Mouse (Mus musculus) layer of hippocampus, postnatal 14 days (tissue): Measurements from ENCODE around the gene Krt39. TPM values are rescaled to one million over a fixed set of nuclear protein-coding genes. Genes with fewer than 3 reads are reported as not detected.

Source experiments
- DNase-seq, 2 experiments: peaks; one replicate each; pipeline ENCODE4 v3.0.0; 2021 to 2022; ENCODE audit warnings: low spot score in 2 of 2, mixed read lengths in 1 of 2
- long read RNA-seq, 2 experiments: library from polyadenylated mRNA; stranded (forward); transcript quantifications; one replicate each; pipeline ENCODE4 v2.0.0; 2021
- total RNA-seq, 2 experiments: library from RNA; stranded (reverse); gene quantifications; 2 replicates each; pipeline ENCODE4 v1.2.3; 2021

The Krt39 gene
- total RNA-seq: not detected
- long read RNA-seq, experiment 1: 0 reads
- long read RNA-seq, experiment 2: 0 reads

GRCm38 (mm10) chr11:99521288-99521860, at the start of gene Krt39:
Gene Krt39, minus strand, starts transcription at chr11:99521338.
- DNase-seq: no peak

- DNase-seq: no peak
Observed at GRCm38 (mm10) chr11:99566530-99566929, 45.4 kb upstream of the Krt39 start, which contains the start of gene Krtap3-1. Gene Krtap3-1, minus strand, starts transcription at chr11:99566630.

GRCm38 (mm10) chr11:99562580-99562979, 41.4 kb upstream of the Krt39 start:
- DNase-seq: no peak

GRCm38 (mm10) chr11:99559366-99559765, 38.2 kb upstream of the Krt39 start, which contains the start of gene Gm11939:
Gene Gm11939, minus strand, starts transcription at chr11:99559466.
- no peak for DNase-seq

- DNase-seq: no peak
Observed at GRCm38 (mm10) chr11:99557976-99558745, 37.0 kb upstream of the Krt39 start.

- no peak for DNase-seq
Observed at GRCm38 (mm10) chr11:99556753-99557152, 35.6 kb upstream of the Krt39 start, which contains the start of gene Krtap3-2. Gene Krtap3-2, minus strand, starts transcription at chr11:99556853.

GRCm38 (mm10) chr11:99556195-99556594, 35.1 kb upstream of the Krt39 start:
- DNase-seq: no peak

GRCm38 (mm10) chr11:99550765-99551164, 29.6 kb upstream of the Krt39 start, which contains the start of gene Krtap3-3:
Gene Krtap3-3, minus strand, starts transcription at chr11:99550865.
- no peak for DNase-seq

- DNase-seq: no peak
Observed at GRCm38 (mm10) chr11:99547892-99548291, 26.8 kb upstream of the Krt39 start.

GRCm38 (mm10) chr11:99539721-99540120, 18.6 kb upstream of the Krt39 start:
- peak; percentile 16 to 26 for DNase-seq

- DNase-seq: no peak
Observed at GRCm38 (mm10) chr11:99514098-99514497, 7.0 kb downstream of the Krt39 start.

- no peak for DNase-seq
Observed at GRCm38 (mm10) chr11:99500095-99500805, 20.9 kb downstream of the Krt39 start.

GRCm38 (mm10) chr11:99496460-99496859, 24.7 kb downstream of the Krt39 start:
- no peak for DNase-seq

- no peak for DNase-seq
Observed at GRCm38 (mm10) chr11:99494741-99495140, 26.4 kb downstream of the Krt39 start.

GRCm38 (mm10) chr11:99493574-99493850, 27.6 kb downstream of the Krt39 start:
- DNase-seq: no peak

- DNase-seq: no peak
Observed at GRCm38 (mm10) chr11:99492733-99493573, 28.2 kb downstream of the Krt39 start, which contains the start of gene Krt23. Gene Krt23, minus strand, starts transcription at chr11:99493137.

- no peak for DNase-seq
Observed at GRCm38 (mm10) chr11:99491040-99491439, 30.1 kb downstream of the Krt39 start.

GRCm38 (mm10) chr11:99490624-99491023, 30.5 kb downstream of the Krt39 start:
- DNase-seq: no peak

GRCm38 (mm10) chr11:99489233-99489632, 31.9 kb downstream of the Krt39 start:
- DNase-seq: no peak

GRCm38 (mm10) chr11:99474981-99475380, 46.2 kb downstream of the Krt39 start:
- no peak for DNase-seq

GRCm38 (mm10) chr11:99473433-99473832, 47.7 kb downstream of the Krt39 start:
- no peak for DNase-seq
